Mouse (Mus musculus) liver, embryonic 14.5 days (tissue): ENCODE results near the gene Neurod6. TPM values are rescaled to one million over a fixed set of nuclear protein-coding genes. Genes with fewer than 3 reads are reported as not detected.
"Not testable (repeated sequence)": the region's sequence is repeated elsewhere in the genome, so short reads cannot be mapped to it uniquely, and the experiment has no call there.

ENCODE experiments used
- ATAC-seq: fragments of 200-750 bp; cut with Nextera tagmentation; 2 replicates; pipeline ENCODE4 v1.8.0; 2017; ENCODE audit warnings: moderate number of reproducible peaks, mild to moderate bottlenecking, moderate library complexity; ENCODE audit not compliant: insufficient read depth
- DNase-seq, 3 experiments: peaks; one replicate each; pipeline ENCODE4 v3.0.0-alpha.2; 2012 to 2013; ENCODE audit warnings: low read depth in 3 of 3, low spot score in 3 of 3
- H3K27ac ChIP-seq: fragments of 300-500 bp; sonication (generic); 2 replicates; pipeline ENCODE4 v1.5.1; 2014; ENCODE audit warnings: moderate library complexity, mild to moderate bottlenecking, control low read depth, inconsistent platforms
- H3K27me3 ChIP-seq: fragments of 300-500 bp; sonication (generic); 2 replicates; pipeline ENCODE4 v1.6.1; 2014; ENCODE audit warnings: mild to moderate bottlenecking, low read length, moderate library complexity; ENCODE audit not compliant: control insufficient read depth, insufficient read depth
- H3K36me3 ChIP-seq: fragments of 300-500 bp; sonication (generic); replicated peaks from 2 replicates; pipeline ENCODE4 v1.6.1; 2014; ENCODE audit warnings: low read depth; ENCODE audit not compliant: control insufficient read depth, insufficient read depth
- H3K4me1 ChIP-seq, 2 experiments: fragments of 200-500 bp in 1 of 2; fragments of 300-500 bp in 1 of 2; sonication (generic) in 1 of 2; replicated peaks; 2 replicates each; pipeline ENCODE4 v1.6.1; 2012 to 2014; ENCODE audit warnings: antibody characterized with exemption in 1 of 2, inconsistent platforms in 1 of 2, low read length in 1 of 2; ENCODE audit not compliant: control insufficient read depth in 2 of 2, insufficient read depth in 2 of 2
- H3K4me2 ChIP-seq: fragments of 300-500 bp; sonication (generic); 2 replicates; pipeline ENCODE4 v1.6.1; 2014; ENCODE audit warnings: low read depth, mild to moderate bottlenecking, control low read depth, moderate library complexity
- H3K4me3 ChIP-seq, 2 experiments: fragments of 200-500 bp in 1 of 2; fragments of 300-500 bp in 1 of 2; sonication (generic) in 1 of 2; 2 replicates each; pipeline ENCODE4 v1.5.1; 2012 to 2014; ENCODE audit warnings: low read depth in 2 of 2, low read length in 2 of 2, mild to moderate bottlenecking in 2 of 2, control low read depth in 1 of 2, inconsistent platforms in 1 of 2, moderate library complexity in 1 of 2; ENCODE audit not compliant: insufficient read depth in 1 of 2
- H3K9ac ChIP-seq: fragments of 300-500 bp; sonication (generic); replicated peaks from 2 replicates; pipeline ENCODE4 v1.6.1; 2014; ENCODE audit warnings: mild to moderate bottlenecking, control low read depth, moderate library complexity
- H3K9me3 ChIP-seq: fragments of 300-500 bp; sonication (generic); 2 replicates; pipeline ENCODE4 v1.6.1; 2016; ENCODE audit warnings: low read length, mixed read lengths; ENCODE audit not compliant: control insufficient read depth
- CTCF ChIP-seq: IDR thresholded peaks from 2 replicates; pipeline ENCODE4 v1.5.1; 2016; ENCODE audit warnings: antibody characterized with exemption, low read depth, control low read depth
- EP300 ChIP-seq: IDR thresholded peaks from 2 replicates; pipeline ENCODE4 v1.6.1; 2016; ENCODE audit warnings: antibody characterized with exemption, low read depth
- WGBS: fragments of 180-500 bp; shearing (Covaris S2); extraction: QIAGEN DNeasy Blood & Tissue Kit; methylation state at CpG from one replicate; pipeline ENCODE4 v1.1.7; 2014; ENCODE audit not compliant: insufficient replicate concordance; 5-methylcytosine and 5-hydroxymethylcytosine counted together
- polyA plus RNA-seq, 2 experiments: library from polyadenylated mRNA; depleted of rRNA in 1 of 2; stranded (reverse) in 1 of 2; unstranded in 1 of 2; fragments of >200 nt; fragmentation: Nextera tagmentation in 1 of 2; extraction: Ambion mirVana in 1 of 2; gene quantifications; 2 replicates each; pipeline versions ENCODE4 v1.2.1 to v1.2.3; 2012 to 2014

Gene Neurod6
- polyA plus RNA-seq (2012; rRNA removed): 0.32 TPM in 1 of 2 replicates, not detected in the other
- not detected in 2 replicates for polyA plus RNA-seq (2014; fragmentation: Nextera tagmentation; extraction: Ambion mirVana)

GRCm38 (mm10) chr6:55680974-55681373 lies at the start of gene Neurod6:
Neurod6 (minus strand) TSS chr6:55681263.
- TF ChIP-seq EP300: no peak
- TF ChIP-seq CTCF: no peak
- H3K4me3 ChIP-seq: no peak within 1 kb of the TSS
- no peak for DNase-seq
- no peak for ATAC-seq
- no peak within 1 kb of the TSS for H3K4me2 ChIP-seq
- no peaks in the 10 kb centered on the region for H3K36me3 ChIP-seq
- H3K27me3 ChIP-seq: peaks cover 4% of the 10 kb centered on the region
- 57% methylated on average over 4 of the region's 4 CpGs for WGBS
- no peak within 1 kb of the TSS for H3K27ac ChIP-seq
- H3K9me3 ChIP-seq: no peaks in the 10 kb centered on the region
- no peak within 1 kb of the TSS for H3K9ac ChIP-seq
- H3K4me1 ChIP-seq: no peaks in the 10 kb centered on the region

- no peak overlapping the region for H3K4me3 ChIP-seq
- no peaks in the 10 kb centered on the region for H3K9me3 ChIP-seq
- no peaks in the 10 kb centered on the region for H3K36me3 ChIP-seq
- no peak overlapping the region for H3K27ac ChIP-seq
- H3K27me3 ChIP-seq: no peaks in the 10 kb centered on the region
- ATAC-seq: no peak
- WGBS: 23% methylated on average over 5 of the region's 5 CpGs
- TF ChIP-seq EP300: no peak
- TF ChIP-seq CTCF: peak; percentile 76
- no peak overlapping the region for H3K9ac ChIP-seq
- H3K4me1 ChIP-seq: no peaks in the 10 kb centered on the region
- peak; percentile 1 to 22 (median 2) for DNase-seq
- H3K4me2 ChIP-seq: no peak overlapping the region
Measured at GRCm38 (mm10) chr6:55717209-55717608, 36.1 kb upstream of the Neurod6 start.

GRCm38 (mm10) chr6:55715446-55715845 lies 34.4 kb upstream of the Neurod6 start:
- no peaks in the 10 kb centered on the region for H3K4me1 ChIP-seq
- no peak overlapping the region for H3K4me3 ChIP-seq
- WGBS: 68% methylated on average over 6 of the region's 6 CpGs
- no peaks in the 10 kb centered on the region for H3K36me3 ChIP-seq
- H3K9ac ChIP-seq: no peak overlapping the region
- TF ChIP-seq CTCF (no peak), EP300 (no peak)
- H3K27ac ChIP-seq: no peak overlapping the region
- DNase-seq (no peak), ATAC-seq (no peak)
- H3K27me3 ChIP-seq: no peaks in the 10 kb centered on the region
- H3K4me2 ChIP-seq: no peak overlapping the region
- no peaks in the 10 kb centered on the region for H3K9me3 ChIP-seq

- 52% methylated on average over 4 of the region's 4 CpGs for WGBS
Measured at GRCm38 (mm10) chr6:55710913-55711312, 29.9 kb upstream of the Neurod6 start.

GRCm38 (mm10) chr6:55704759-55705104 lies 23.7 kb upstream of the Neurod6 start:
- no peak for DNase-seq
- 70% methylated on average over 1 of the region's 1 CpGs for WGBS
- H3K9ac ChIP-seq: no peak overlapping the region
- no peaks in the 10 kb centered on the region for H3K9me3 ChIP-seq
- no peaks in the 10 kb centered on the region for H3K4me1 ChIP-seq
- H3K27ac ChIP-seq: no peak overlapping the region
- H3K27me3 ChIP-seq: no peaks in the 10 kb centered on the region
- H3K4me3 ChIP-seq: no peak overlapping the region
- ATAC-seq: no peak
- H3K4me2 ChIP-seq: no peak overlapping the region
- no peaks in the 10 kb centered on the region for H3K36me3 ChIP-seq
- TF ChIP-seq EP300 (no peak), CTCF (no peak)

More at GRCm38 (mm10) chr6:55710913-55711312, 29.9 kb upstream of the Neurod6 start:
- not testable (repeated sequence) for H3K4me1 ChIP-seq, H3K9ac ChIP-seq, H3K36me3 ChIP-seq, H3K27ac ChIP-seq, ATAC-seq, H3K4me3 ChIP-seq, DNase-seq, H3K27me3 ChIP-seq, H3K4me2 ChIP-seq, H3K9me3 ChIP-seq
